Mouse (Mus musculus) heart, adult 8-10 months (tissue): ENCODE measurements around the gene Slc39a2. TPM values are rescaled to one million over a fixed set of nuclear protein-coding genes. Genes with fewer than 3 reads are reported as not detected.

Source experiments
- DNase-seq: peaks from one replicate; pipeline ENCODE4 v3.0.0; 2022; ENCODE audit warnings: low spot score
- total RNA-seq, 4 experiments: library from RNA; stranded (reverse); gene quantifications; 2 replicates each; pipeline ENCODE4 v1.2.4; 2022

The Slc39a2 gene
- total RNA-seq, 4 experiments from 2014 or later, result 0.17 to 0.44 TPM; not detected in 2

GRCm38 (mm10) chr14:51930824-51931223, 38.1 kb downstream of the Slc39a2 start:
- peak; percentile 64 for DNase-seq

- no peak for DNase-seq
These were observed 39.7 kb downstream of the Slc39a2 start for GRCm38 (mm10) chr14:51932092-51933020.

DNA sequence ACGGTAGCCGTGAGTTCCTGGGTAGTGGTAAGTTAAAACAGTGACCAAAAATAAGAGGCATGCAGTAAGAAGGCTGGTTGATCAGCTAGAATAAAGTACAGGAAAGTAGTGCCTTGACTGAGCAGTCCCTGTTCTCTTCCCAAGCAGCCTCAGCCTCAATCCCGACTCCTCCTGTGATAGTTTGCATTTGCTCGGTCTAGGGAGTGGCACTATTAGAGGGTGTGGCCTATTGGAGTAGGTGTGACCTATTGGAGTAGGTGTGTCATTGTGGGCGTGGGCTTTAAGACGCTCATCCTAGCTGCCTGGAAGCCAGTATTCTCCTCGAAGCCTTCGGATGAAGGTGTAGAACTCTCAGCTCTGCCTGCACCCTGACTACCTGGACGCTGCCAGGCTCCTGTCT, 46.3 kb downstream of the Slc39a2 start:
- no peak for DNase-seq

DNA sequence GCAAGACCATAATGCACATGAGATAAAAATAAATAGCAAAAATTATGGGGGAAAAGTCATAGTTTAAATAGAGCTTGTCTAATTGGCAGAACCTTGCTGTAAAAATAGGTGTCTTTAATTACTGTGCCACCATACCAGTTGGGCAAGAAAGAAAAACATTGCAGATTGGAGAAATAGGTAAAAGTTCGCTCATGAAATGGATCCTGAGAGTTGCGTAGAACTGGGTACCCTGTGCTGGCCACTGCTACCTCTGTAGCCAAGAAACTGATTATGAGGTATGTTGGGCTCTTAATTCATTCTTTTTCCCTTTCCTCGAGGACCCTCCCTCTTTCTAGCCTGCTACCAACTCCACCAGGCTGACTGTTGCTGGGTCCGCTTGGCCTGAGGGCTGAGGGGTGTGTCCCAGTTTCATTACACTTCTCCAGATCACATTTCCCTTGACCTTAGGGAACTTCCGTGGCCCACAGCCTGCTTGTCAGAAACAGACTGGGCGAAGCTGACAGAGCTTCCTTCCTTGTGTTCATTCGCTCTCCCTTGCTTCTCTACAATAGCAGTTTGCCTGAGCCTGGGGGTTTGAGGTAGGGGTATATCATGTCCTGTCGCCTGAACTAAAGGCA, 48.4 kb downstream of the Slc39a2 start:
- peak; percentile 37 for DNase-seq

GRCm38 (mm10) chr14:51941577-51941976, 48.9 kb downstream of the Slc39a2 start:
- no peak for DNase-seq

DNA sequence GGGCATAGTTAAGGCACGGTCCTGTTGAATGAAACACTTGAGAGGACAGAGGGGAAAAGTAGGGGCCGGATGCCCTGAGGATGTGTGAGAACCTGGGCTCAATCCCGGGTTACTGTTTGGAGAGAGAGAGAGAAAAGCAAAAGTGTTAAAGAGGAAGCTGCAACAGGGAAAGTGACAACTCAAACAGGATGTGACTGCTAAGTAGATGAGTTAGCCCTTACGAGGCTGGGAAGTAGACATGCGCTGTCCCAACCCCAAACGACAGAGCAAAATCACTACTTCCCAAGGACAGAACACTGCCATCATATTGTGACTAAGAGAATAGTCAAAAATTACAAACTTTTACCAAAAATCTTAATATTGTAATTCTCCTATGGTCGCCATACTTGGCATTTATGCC, 49.5 kb downstream of the Slc39a2 start:
- no peak for DNase-seq

DNA sequence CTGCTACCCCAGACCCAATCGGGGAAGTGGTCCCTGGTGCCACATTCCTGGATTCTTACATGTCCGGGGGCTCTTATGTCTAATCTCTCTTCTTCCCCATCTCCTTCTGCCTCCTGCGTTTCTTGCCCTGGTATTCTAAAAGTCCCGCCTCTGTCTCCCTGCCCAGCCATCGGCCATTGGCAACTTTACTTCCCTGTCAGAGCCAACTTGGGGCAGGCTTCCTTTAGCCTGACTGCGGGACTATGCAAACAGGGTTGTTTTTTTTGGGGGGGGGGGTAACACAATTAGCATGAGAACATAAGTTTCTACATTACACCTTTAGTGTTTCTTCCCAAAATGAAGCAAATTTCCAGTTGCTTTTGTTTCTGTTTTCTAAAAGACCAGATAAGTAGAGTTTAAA, 50.6 kb downstream of the Slc39a2 start:
- no peak for DNase-seq

Other genes with a start within 250 kb of the Slc39a2 start
- not detected for gene Gm17079, start 197.4 kb upstream of the Slc39a2 start, total RNA-seq
- gene Gm5800, start 175.7 kb upstream of the Slc39a2 start, total RNA-seq, result not detected
- not detected for gene Ang4, start 119.3 kb upstream of the Slc39a2 start, total RNA-seq
- not detected for gene AY358078, start 92.8 kb upstream of the Slc39a2 start, total RNA-seq
- gene Ear6, start 39.2 kb upstream of the Slc39a2 start, total RNA-seq, result not detected
- gene Mettl17, start 8.0 kb upstream of the Slc39a2 start, total RNA-seq, result 10 to 100 TPM; 17.9 to 26.4 (median 22.7) TPM
- 1,000 to 10,000 TPM; 1,477 to 1,608 (median 1,523) TPM for gene Ndrg2, start 21.3 kb downstream of the Slc39a2 start, total RNA-seq
- gene Tppp2, start 25.5 kb downstream of the Slc39a2 start, total RNA-seq, result not detected
- gene Rnase13, start 29.9 kb downstream of the Slc39a2 start, total RNA-seq, result not detected
- 10 to 100 TPM; 20.4 to 31.0 (median 24.0) TPM for gene Arhgef40, start 91.8 kb downstream of the Slc39a2 start, total RNA-seq
- gene Tmem253, start 122.8 kb downstream of the Slc39a2 start, total RNA-seq, result 1 to 10 TPM; 1.6 to 4.4 (median 2.5) TPM
- 10 to 100 TPM; 22.5 to 29.9 (median 24.6) TPM for gene Zfp219, start 127.8 kb downstream of the Slc39a2 start, total RNA-seq
- gene Olfr221, start 149.6 kb downstream of the Slc39a2 start, total RNA-seq, result not detected
- gene Hnrnpc, start 211.1 kb downstream of the Slc39a2 start, total RNA-seq, result 100 to 1,000 TPM; 126 to 132 (median 128) TPM
- gene Rpgrip1, start 217.8 kb downstream of the Slc39a2 start, total RNA-seq, result under 1 TPM in 3 of 4 experiments, not detected in 1; 0.31 to 0.41 (median 0.37) TPM